Mouse (Mus musculus): ENCODE measurements at regions not wholly inside any gene's neighbourhood (a gene's known extent, or its start where the extent isn't known, plus 50 kb on each side); places are given as distances from the start of the nearest gene placed in this dataset.

- DNase-seq (ENCODE audit: low read depth, low spot score), result no peak
Measured at GRCm38 (mm10) chr13:39950203-39950602, 411.0 kb downstream of the Ofcc1 start.

GRCm38 (mm10) chr13:39935216-39935615 lies 426.0 kb downstream of the Ofcc1 start:
- no peak for DNase-seq (ENCODE audit: low read depth, low spot score)

- DNase-seq (ENCODE audit: low read depth, low spot score), result no peak
Measured at GRCm38 (mm10) chr13:39931487-39931886, 429.8 kb downstream of the Ofcc1 start.

GRCm38 (mm10) chr13:39928573-39928972 lies 432.7 kb downstream of the Ofcc1 start:
- no peak for DNase-seq (ENCODE audit: low read depth, low spot score)

GRCm38 (mm10) chr13:39924366-39924765 lies 436.9 kb downstream of the Ofcc1 start:
- no peak for DNase-seq (ENCODE audit: low read depth, low spot score)

- no peak for DNase-seq (ENCODE audit: low read depth, low spot score)
Measured at GRCm38 (mm10) chr13:39923113-39923512, 438.1 kb downstream of the Ofcc1 start.

GRCm38 (mm10) chr13:39907720-39908119 lies 453.5 kb downstream of the Ofcc1 start:
- no peak for DNase-seq (ENCODE audit: low read depth, low spot score)

- no peak for DNase-seq (ENCODE audit: low read depth, low spot score)
Measured at GRCm38 (mm10) chr13:39904264-39904663, 457.0 kb downstream of the Ofcc1 start.

GRCm38 (mm10) chr13:39903319-39903718 lies 457.9 kb downstream of the Ofcc1 start:
- DNase-seq (ENCODE audit: low read depth, low spot score), result no peak

GRCm38 (mm10) chr13:39899332-39899731 lies 461.9 kb downstream of the Ofcc1 start:
- no peak for DNase-seq (ENCODE audit: low read depth, low spot score)

GRCm38 (mm10) chr13:39898412-39898979 lies 462.8 kb downstream of the Ofcc1 start:
- no peak for DNase-seq (ENCODE audit: low read depth, low spot score)

- no peak for DNase-seq (ENCODE audit: low read depth, low spot score)
Measured at GRCm38 (mm10) chr13:39894159-39894558, 467.1 kb downstream of the Ofcc1 start.

- no peak for DNase-seq (ENCODE audit: low read depth, low spot score)
Measured at GRCm38 (mm10) chr13:39881066-39881465, 480.2 kb downstream of the Ofcc1 start.

- no peak for DNase-seq (ENCODE audit: low read depth, low spot score)
Measured at GRCm38 (mm10) chr13:39880136-39880535, 481.1 kb downstream of the Ofcc1 start.

- no peak for DNase-seq (ENCODE audit: low read depth, low spot score)
Measured at GRCm38 (mm10) chr13:39877361-39878141, 483.7 kb downstream of the Ofcc1 start.

GRCm38 (mm10) chr13:39852257-39852800 lies 508.9 kb downstream of the Ofcc1 start:
- no peak for DNase-seq (ENCODE audit: low read depth, low spot score)

- no peak for DNase-seq (ENCODE audit: low read depth, low spot score)
Measured at GRCm38 (mm10) chr13:39849391-39849790, 511.9 kb downstream of the Ofcc1 start.

GRCm38 (mm10) chr13:39836053-39836584 lies 525.1 kb downstream of the Ofcc1 start:
- DNase-seq (ENCODE audit: low read depth, low spot score), result no peak

- DNase-seq (ENCODE audit: low read depth, low spot score), result no peak
Measured at GRCm38 (mm10) chr13:39835302-39835701, 525.9 kb downstream of the Ofcc1 start.

GRCm38 (mm10) chr13:39834521-39835245 lies 526.6 kb downstream of the Ofcc1 start:
- DNase-seq (ENCODE audit: low read depth, low spot score), result no peak

- DNase-seq (ENCODE audit: low read depth, low spot score), result peak; percentile 30
Measured at GRCm38 (mm10) chr13:39823965-39824555, 537.2 kb downstream of the Ofcc1 start.
